Mouse (Mus musculus): ENCODE measurements around the gene Slc23a2. TPM values are rescaled to one million over a fixed set of nuclear protein-coding genes. Genes with fewer than 3 reads are reported as not detected.

Gene Slc23a2
- polyA plus RNA-seq, 2 experiments: 1.6 to 2.3 TPM

DNA sequence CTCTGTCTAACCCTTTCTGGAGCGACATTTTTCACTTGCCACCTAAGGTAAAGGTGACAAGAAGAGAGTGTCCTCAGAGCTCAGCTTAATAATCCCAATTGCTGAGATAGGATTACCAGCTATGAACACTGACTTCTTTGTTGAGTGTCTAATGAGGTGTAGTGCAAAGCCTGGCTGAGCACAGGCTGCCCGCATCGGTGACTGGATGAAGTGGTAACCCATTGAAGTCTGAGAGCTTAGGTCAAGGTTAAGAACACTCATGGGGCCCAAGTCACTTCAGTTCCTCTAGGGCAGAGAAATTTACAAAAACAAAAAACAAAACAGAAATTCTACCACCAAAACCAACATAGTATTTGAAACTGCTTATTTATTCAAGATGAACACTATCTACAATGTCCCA lies 71.9 kb downstream of the Slc23a2 start:
- Histone ChIP-seq H3K4me3 (ENCODE audit: insufficient read depth in 1 of 2, low read depth in 2 of 2, low read length in 2 of 2) (no peak overlapping the region), H3K9me3 (ENCODE audit: control insufficient read depth, low read length) (no peaks in the 10 kb centered on the region), H3K9ac (replicated peaks) (no peak overlapping the region), H3K4me2 (ENCODE audit: low read depth) (no peak overlapping the region), H3K36me3 (replicated peaks; ENCODE audit: control insufficient read depth, insufficient read depth, low read depth) (no peaks in the 10 kb centered on the region; the same call in 1 of the 2 replicates), H3K27me3 (ENCODE audit: control insufficient read depth, insufficient read depth, low read length) (no peaks in the 10 kb centered on the region), H3K27ac (no peak overlapping the region), H3K4me1 (replicated peaks; ENCODE audit: control insufficient read depth in 2 of 2, insufficient read depth in 2 of 2, low read length in 1 of 2) (no peaks in the 10 kb centered on the region)
- ATAC-seq (ENCODE audit: insufficient read depth) (no peak), DNase-seq (ENCODE audit: low read depth in 3 of 3, low spot score in 3 of 3) (no peak)
- 87% methylated on average over 3 of the region's 3 CpGs for WGBS (ENCODE audit: insufficient replicate concordance)
- TF ChIP-seq EP300 (IDR thresholded peaks at IDR 0.05; ENCODE audit: low read depth) (no peak), CTCF (IDR thresholded peaks at IDR 0.05; ENCODE audit: low read depth) (no peak)

DNA sequence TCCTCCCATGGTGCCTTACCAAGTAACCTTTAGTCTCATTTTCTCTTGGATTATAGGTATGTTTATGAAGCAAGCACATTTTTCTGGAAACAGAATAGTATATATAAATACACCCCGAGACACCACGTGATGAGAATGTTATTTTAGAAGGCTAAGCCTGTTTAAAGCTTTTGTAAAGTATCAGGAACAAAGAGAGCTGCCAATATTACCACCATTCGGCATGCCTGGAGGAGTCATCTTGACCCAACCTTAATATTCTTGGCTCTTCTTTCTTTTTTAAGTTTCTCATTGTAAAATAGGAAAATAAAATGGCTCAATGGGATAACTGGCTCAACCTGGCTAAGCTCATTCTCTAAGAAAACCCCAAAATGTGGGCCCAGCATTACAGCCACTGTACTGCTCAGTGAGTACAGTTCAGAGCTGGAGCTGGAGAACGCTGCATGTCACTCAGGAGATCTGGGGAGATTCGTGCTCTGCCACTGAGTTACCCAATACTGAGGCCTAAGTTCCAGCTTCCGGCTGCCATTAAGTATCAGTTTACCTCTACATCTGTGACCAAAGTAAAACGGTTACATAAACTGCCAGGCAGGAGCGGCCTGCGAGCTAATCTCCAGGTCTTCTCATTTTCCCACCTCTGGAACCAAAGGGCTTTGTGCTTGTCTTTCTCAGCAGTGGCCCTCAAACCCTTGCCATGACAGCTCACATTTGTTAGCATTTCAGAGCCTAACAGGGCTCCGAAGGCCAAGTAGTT lies 74.7 kb downstream of the Slc23a2 start:
- Histone ChIP-seq H3K27me3 (ENCODE audit: control insufficient read depth, insufficient read depth, low read length) (no peaks in the 10 kb centered on the region), H3K4me1 (replicated peaks; ENCODE audit: control insufficient read depth in 2 of 2, insufficient read depth in 2 of 2, low read length in 1 of 2) (no peaks in the 10 kb centered on the region), H3K4me3 (ENCODE audit: insufficient read depth in 1 of 2, low read depth in 2 of 2, low read length in 2 of 2) (no peak overlapping the region), H3K27ac (no peak overlapping the region), H3K9me3 (ENCODE audit: control insufficient read depth, low read length) (no peaks in the 10 kb centered on the region), H3K4me2 (ENCODE audit: low read depth) (no peak overlapping the region), H3K9ac (replicated peaks) (no peak overlapping the region), H3K36me3 (replicated peaks; ENCODE audit: control insufficient read depth, insufficient read depth, low read depth) (no peaks in the 10 kb centered on the region; the same call in 1 of the 2 replicates)
- no peak for TF ChIP-seq CTCF (IDR thresholded peaks at IDR 0.05; ENCODE audit: low read depth)
- no peak for TF ChIP-seq EP300 (IDR thresholded peaks at IDR 0.05; ENCODE audit: low read depth)
- 74% methylated on average over 10 of the region's 10 CpGs for WGBS (ENCODE audit: insufficient replicate concordance)
- DNase-seq (ENCODE audit: low read depth in 3 of 3, low spot score in 3 of 3) (no peak), ATAC-seq (ENCODE audit: insufficient read depth) (no peak)

DNA sequence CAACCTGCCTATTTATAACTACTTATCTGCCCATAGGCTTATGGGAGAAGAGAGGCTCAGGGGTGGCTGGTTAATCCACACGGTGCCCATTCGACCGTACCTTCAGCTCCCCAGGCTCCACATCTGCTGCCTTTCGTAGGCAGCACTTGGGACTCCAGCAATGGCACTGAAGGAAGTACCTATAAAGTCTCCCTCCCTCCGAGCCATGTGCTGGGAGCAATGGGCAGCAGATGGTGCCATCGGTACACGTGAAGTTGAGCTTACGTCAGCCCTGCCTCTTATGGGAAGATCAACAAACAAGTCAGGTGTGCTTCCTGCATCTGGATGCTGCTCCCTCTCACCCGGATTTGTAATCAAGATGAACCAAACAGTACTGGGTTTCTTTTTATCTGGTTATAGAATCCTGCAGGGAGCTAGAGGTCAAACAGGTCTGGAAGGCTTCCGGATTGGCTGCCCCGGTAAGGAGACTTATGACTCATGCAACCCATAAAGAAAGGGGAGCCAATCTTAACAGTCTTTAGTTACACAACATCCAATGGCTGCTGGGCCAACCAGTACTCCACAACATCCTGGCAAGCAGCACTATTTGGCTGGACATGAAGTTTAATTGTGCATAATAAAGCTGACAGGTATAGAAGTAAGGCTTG lies 80.6 kb downstream of the Slc23a2 start:
- no peak overlapping the region for H3K27ac ChIP-seq
- no peaks in the 10 kb centered on the region for H3K36me3 ChIP-seq (replicated peaks; ENCODE audit: control insufficient read depth, insufficient read depth, low read depth)
- no peak overlapping the region for H3K4me2 ChIP-seq (ENCODE audit: low read depth)
- no peak for ATAC-seq (ENCODE audit: insufficient read depth)
- H3K4me3 ChIP-seq (ENCODE audit: insufficient read depth in 1 of 2, low read depth in 2 of 2, low read length in 2 of 2): no peak overlapping the region
- H3K4me1 ChIP-seq (replicated peaks; ENCODE audit: control insufficient read depth in 2 of 2, insufficient read depth in 2 of 2, low read length in 1 of 2): no peaks in the 10 kb centered on the region
- H3K27me3 ChIP-seq (ENCODE audit: control insufficient read depth, insufficient read depth, low read length): no peaks in the 10 kb centered on the region
- H3K9me3 ChIP-seq (ENCODE audit: control insufficient read depth, low read length): no peaks in the 10 kb centered on the region
- H3K9ac ChIP-seq (replicated peaks): no peak overlapping the region
- no peak for DNase-seq (ENCODE audit: low read depth in 3 of 3, low spot score in 3 of 3)
- TF ChIP-seq EP300 (IDR thresholded peaks at IDR 0.05; ENCODE audit: low read depth) (no peak), CTCF (IDR thresholded peaks at IDR 0.05; ENCODE audit: low read depth) (no peak)
- WGBS (ENCODE audit: insufficient replicate concordance): 77% methylated on average over 11 of the region's 11 CpGs

DNA sequence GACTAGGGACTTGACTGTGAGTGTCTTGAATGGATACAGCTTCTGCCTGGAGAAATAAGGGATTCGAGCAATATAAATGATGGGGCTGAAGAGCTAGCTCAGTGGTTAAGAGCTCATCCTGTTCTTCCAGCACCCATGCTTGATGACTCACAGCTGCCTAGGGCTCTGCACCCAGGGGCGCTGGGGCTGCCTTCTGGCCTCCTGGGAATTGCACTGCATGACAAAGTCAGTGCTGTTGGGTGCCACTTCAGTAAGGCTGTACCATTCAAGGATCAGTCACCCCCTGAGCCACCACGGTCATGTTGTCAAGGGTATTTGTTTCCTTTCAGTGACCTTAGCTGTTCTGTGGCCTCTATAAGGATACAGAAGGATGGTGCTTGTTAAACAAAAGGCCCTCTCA lies 81.1 kb downstream of the Slc23a2 start:
- TF ChIP-seq CTCF (IDR thresholded peaks at IDR 0.05; ENCODE audit: low read depth) (no peak), EP300 (IDR thresholded peaks at IDR 0.05; ENCODE audit: low read depth) (no peak)
- Histone ChIP-seq H3K27ac (no peak overlapping the region), H3K9me3 (ENCODE audit: control insufficient read depth, low read length) (no peaks in the 10 kb centered on the region), H3K4me1 (replicated peaks; ENCODE audit: control insufficient read depth in 2 of 2, insufficient read depth in 2 of 2, low read length in 1 of 2) (no peaks in the 10 kb centered on the region), H3K36me3 (replicated peaks; ENCODE audit: control insufficient read depth, insufficient read depth, low read depth) (no peaks in the 10 kb centered on the region), H3K9ac (replicated peaks) (no peak overlapping the region), H3K27me3 (ENCODE audit: control insufficient read depth, insufficient read depth, low read length) (no peaks in the 10 kb centered on the region), H3K4me3 (ENCODE audit: insufficient read depth in 1 of 2, low read depth in 2 of 2, low read length in 2 of 2) (no peak overlapping the region), H3K4me2 (ENCODE audit: low read depth) (no peak overlapping the region)
- DNase-seq (ENCODE audit: low read depth in 3 of 3, low spot score in 3 of 3) (no peak), ATAC-seq (ENCODE audit: insufficient read depth) (no peak)
- WGBS (ENCODE audit: insufficient replicate concordance): 58% methylated on average over 3 of the region's 3 CpGs

DNA sequence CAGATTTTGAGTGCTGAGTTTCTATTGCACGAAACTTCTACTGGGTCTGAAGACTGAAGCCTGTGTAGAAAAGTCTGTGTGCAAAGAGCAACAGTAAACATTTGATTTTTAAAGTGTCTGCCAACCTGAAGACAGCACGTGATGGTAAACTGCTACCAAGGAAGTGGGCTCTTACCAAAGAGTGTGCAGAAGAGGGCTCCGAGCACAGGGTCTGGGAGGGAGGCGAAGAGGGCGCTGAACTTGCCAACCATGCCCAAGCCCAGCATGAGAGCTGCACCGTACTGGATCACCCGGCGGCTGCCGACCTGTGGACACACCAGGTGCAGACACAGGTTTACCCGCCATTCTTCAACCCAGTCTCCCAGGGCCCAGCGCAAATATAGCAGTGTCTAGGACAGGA lies 83.0 kb downstream of the Slc23a2 start:
- no peaks in the 10 kb centered on the region for H3K27me3 ChIP-seq (ENCODE audit: control insufficient read depth, insufficient read depth, low read length)
- WGBS (ENCODE audit: insufficient replicate concordance): 81% methylated on average over 11 of the region's 11 CpGs
- H3K27ac ChIP-seq: no peak overlapping the region
- DNase-seq (ENCODE audit: low read depth in 3 of 3, low spot score in 3 of 3): no peak
- no peaks in the 10 kb centered on the region for H3K4me1 ChIP-seq (replicated peaks; ENCODE audit: control insufficient read depth in 2 of 2, insufficient read depth in 2 of 2, low read length in 1 of 2)
- no peak for ATAC-seq (ENCODE audit: insufficient read depth)
- no peaks in the 10 kb centered on the region for H3K36me3 ChIP-seq (replicated peaks; ENCODE audit: control insufficient read depth, insufficient read depth, low read depth)
- TF ChIP-seq EP300 (IDR thresholded peaks at IDR 0.05; ENCODE audit: low read depth) (no peak), CTCF (IDR thresholded peaks at IDR 0.05; ENCODE audit: low read depth) (no peak)
- no peak overlapping the region for H3K9ac ChIP-seq (replicated peaks)
- no peak overlapping the region for H3K4me3 ChIP-seq (ENCODE audit: insufficient read depth in 1 of 2, low read depth in 2 of 2, low read length in 2 of 2)
- H3K9me3 ChIP-seq (ENCODE audit: control insufficient read depth, low read length): no peaks in the 10 kb centered on the region
- no peak overlapping the region for H3K4me2 ChIP-seq (ENCODE audit: low read depth)

All from liver, embryonic 14.5 days (tissue).